Mouse (Mus musculus) E14TG2a.4 (cell line): Measurements from ENCODE around the gene Col27a1.

Experiments
- H3K27me3 ChIP-seq: 2 replicates; pipeline ENCODE4 v1.6.1; 2014; ENCODE audit warnings: low read length, control low read depth; ENCODE audit not compliant: insufficient read depth
- H3K36me3 ChIP-seq: 2 replicates; pipeline ENCODE4 v1.6.1; 2014; ENCODE audit warnings: low read length, control low read depth; ENCODE audit not compliant: insufficient read depth
- H3K4me1 ChIP-seq: replicated peaks from 2 replicates; pipeline ENCODE4 v1.6.1; 2014; ENCODE audit warnings: low read depth, low read length, control low read depth
- H3K4me3 ChIP-seq: replicated peaks from 2 replicates; pipeline ENCODE4 v1.5.1; 2014; ENCODE audit warnings: mild to moderate bottlenecking, low read length
- H3K9me3 ChIP-seq: 2 replicates; pipeline ENCODE4 v1.6.1; 2014; ENCODE audit warnings: low read length, control low read depth
- CTCF ChIP-seq: conservative IDR thresholded peaks from 2 replicates; pipeline ENCODE4 v1.5.1; 2014; ENCODE audit warnings: low read length
- NANOG ChIP-seq: IDR thresholded peaks from 2 replicates; pipeline ENCODE4 v1.6.1; 2014; ENCODE audit warnings: borderline replicate concordance, low read length, mixed read lengths
- POU5F1 ChIP-seq: IDR thresholded peaks from 2 replicates; pipeline ENCODE4 v1.6.1; 2014; ENCODE audit warnings: low read length, borderline replicate concordance

Col27a1 gene

DNA sequence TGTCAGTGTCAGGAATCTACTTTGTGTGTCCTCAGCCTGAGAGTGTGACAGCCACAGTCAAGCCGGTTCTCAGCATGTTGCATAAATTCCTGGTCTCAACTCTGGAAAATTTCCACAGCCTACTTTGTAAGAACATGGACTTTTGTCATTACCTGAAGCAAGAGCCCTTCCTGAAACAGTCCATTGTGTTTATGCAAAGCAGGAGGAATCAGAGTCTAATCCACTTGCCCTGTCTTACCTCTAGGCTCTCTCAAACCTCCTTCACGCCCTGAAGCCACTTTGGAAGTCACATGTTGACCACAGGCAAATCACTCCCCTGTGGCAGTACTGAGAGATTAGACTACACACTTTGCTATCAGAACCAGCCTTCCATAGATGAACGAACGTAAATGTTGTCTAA lies 128.7 kb downstream of the Col27a1 start:
- Histone ChIP-seq H3K9me3 (peaks cover 13% of the 10 kb centered on the region), H3K4me1 (peaks cover 4% of the 10 kb centered on the region; the same call in 1 of the 2 replicates), H3K36me3 (no peaks in the 10 kb centered on the region), H3K4me3 (no peak overlapping the region), H3K27me3 (no peaks in the 10 kb centered on the region)
- TF ChIP-seq CTCF, result no peak
- no peak for TF ChIP-seq POU5F1
- no peak for TF ChIP-seq NANOG

DNA sequence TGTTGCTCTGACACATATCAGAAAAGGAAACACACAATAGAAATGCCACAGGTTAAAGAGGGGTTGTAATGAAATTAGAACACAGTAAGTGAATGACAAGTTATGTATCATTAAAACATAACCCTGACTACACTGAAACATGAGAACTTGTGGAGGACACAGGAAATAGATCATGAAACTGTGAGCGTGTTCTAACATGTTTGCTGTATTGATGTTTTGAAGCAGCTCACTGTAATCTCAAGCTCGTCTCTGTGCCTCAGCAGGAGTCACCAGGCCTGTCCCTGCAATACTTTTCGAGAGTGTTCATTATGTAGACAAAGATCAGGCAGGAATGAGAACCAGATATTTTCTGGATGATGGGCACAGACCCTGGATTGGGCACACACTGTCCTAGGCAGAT lies 129.8 kb downstream of the Col27a1 start:
- Histone ChIP-seq H3K4me3 (no peak overlapping the region), H3K36me3 (no peaks in the 10 kb centered on the region), H3K4me1 (peaks cover 4% of the 10 kb centered on the region; the same call in 1 of the 2 replicates), H3K9me3 (peaks cover 2% of the 10 kb centered on the region), H3K27me3 (no peaks in the 10 kb centered on the region)
- no peak for TF ChIP-seq CTCF
- no peak for TF ChIP-seq POU5F1
- no peak for TF ChIP-seq NANOG

DNA sequence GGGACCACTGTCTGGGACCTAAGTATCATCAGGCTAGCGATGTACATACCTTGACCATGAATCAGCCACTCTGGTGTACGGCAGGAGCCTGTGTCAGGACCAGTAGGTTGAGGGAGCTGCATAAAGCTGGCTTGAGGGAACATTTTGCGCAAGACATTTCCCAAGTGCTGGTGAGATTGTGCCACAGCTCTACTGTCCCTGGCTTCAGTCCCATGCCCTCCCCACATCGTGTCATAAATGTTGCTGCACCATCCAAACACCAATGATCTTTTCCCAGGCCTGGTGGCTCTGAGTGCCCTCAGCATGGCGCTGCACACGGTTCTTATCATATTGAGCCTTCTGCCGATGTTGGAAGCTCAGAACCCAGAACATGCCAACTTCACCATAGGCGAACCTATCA lies 130.5 kb downstream of the Col27a1 start, which contains the start of gene Orm1:
Gene Orm1 (plus strand): TSS at position 266 of the 400 bp plus-strand sequence.
- Histone ChIP-seq H3K4me1 (peaks cover 4% of the 10 kb centered on the region; the same call in 1 of the 2 replicates), H3K9me3 (no peaks in the 10 kb centered on the region), H3K36me3 (no peaks in the 10 kb centered on the region), H3K4me3 (no peak within 1 kb of the TSS), H3K27me3 (no peaks in the 10 kb centered on the region)
- TF ChIP-seq POU5F1 (no peak), NANOG (no peak)

DNA sequence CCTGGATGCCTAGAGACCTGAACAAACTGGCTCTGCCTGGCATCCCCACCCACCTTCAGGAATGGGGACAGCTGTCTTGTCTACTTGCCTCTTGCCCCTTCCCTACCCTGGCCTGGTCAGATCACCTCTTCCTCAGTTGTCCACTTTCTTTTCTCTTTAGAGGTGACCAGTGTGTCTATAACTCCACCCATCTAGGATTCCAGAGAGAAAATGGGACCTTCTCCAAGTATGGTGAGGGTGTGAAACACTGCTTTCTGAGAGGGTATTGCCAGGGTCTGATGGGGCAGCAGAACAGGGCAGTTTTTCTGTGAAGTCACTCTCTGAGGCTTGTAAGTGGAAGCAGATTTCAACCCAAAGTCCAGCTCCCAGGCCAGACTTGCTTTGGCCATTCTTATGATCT lies 131.5 kb downstream of the Col27a1 start:
- Histone ChIP-seq H3K9me3 (no peaks in the 10 kb centered on the region), H3K4me1 (peaks cover 4% of the 10 kb centered on the region; the same call in 1 of the 2 replicates), H3K4me3 (no peak overlapping the region), H3K27me3 (no peaks in the 10 kb centered on the region), H3K36me3 (no peaks in the 10 kb centered on the region)
- TF ChIP-seq NANOG, result no peak
- no peak for TF ChIP-seq CTCF
- TF ChIP-seq POU5F1, result no peak

DNA sequence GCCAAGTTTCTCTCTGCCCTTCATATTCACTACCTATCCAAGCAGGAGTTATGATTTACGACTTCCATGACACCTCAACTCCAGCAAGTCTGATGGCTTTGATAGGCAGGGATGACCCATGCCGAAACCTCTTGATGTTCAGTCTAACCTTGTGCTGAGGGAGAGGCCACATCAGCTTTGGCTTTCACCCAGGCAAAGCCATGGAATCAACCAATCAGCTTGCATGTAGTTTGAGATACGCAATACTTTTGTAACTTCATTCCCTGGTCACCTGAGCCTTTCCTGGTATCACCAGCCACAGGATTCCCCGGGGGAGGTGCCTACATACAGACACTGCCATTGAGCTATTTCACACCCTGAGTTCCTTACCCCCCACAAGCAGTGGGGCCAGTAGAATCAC lies 132.9 kb downstream of the Col27a1 start:
- no peak for TF ChIP-seq NANOG
- no peak for TF ChIP-seq POU5F1
- no peak for TF ChIP-seq CTCF
- 0 out of 2 replicates have a peak, but pooled peaks cover 2% of the 10 kb centered on the region for H3K27me3 ChIP-seq

DNA sequence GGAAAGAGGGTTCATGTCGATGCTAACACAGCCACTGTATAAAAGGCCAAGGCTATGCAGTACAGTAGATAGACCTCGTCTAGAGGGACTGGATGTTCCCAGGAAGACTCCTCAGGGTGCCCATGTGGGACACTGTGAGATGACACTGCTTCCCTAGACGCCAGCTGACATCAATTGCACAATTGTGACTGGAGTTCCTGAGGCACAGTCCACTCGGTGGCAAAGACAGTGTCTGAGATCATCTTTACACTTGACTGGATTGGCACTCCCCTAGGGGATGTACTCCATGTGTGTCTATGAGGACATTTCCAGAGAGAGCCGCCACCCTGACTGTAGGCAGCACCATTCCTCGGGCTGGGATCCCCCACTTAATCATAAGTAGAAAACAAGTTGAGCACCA lies 134.7 kb downstream of the Col27a1 start:
- H3K4me1 ChIP-seq, result peaks cover 4% of the 10 kb centered on the region; the same call in 1 of the 2 replicates
- TF ChIP-seq CTCF (no peak), NANOG (no peak), POU5F1 (no peak)
- H3K9me3 ChIP-seq, result no peaks in the 10 kb centered on the region
- H3K36me3 ChIP-seq, result no peaks in the 10 kb centered on the region
- 0 out of 2 replicates have a peak, but pooled peaks cover 2% of the 10 kb centered on the region for H3K27me3 ChIP-seq
- no peak overlapping the region for H3K4me3 ChIP-seq

More for the DNA sequence above, 132.9 kb downstream of the Col27a1 start:
- H3K9me3 ChIP-seq, result no peaks in the 10 kb centered on the region
- H3K4me1 ChIP-seq, result peaks cover 4% of the 10 kb centered on the region; the same call in 1 of the 2 replicates
- no peak overlapping the region for H3K4me3 ChIP-seq
- no peaks in the 10 kb centered on the region for H3K36me3 ChIP-seq

DNA sequence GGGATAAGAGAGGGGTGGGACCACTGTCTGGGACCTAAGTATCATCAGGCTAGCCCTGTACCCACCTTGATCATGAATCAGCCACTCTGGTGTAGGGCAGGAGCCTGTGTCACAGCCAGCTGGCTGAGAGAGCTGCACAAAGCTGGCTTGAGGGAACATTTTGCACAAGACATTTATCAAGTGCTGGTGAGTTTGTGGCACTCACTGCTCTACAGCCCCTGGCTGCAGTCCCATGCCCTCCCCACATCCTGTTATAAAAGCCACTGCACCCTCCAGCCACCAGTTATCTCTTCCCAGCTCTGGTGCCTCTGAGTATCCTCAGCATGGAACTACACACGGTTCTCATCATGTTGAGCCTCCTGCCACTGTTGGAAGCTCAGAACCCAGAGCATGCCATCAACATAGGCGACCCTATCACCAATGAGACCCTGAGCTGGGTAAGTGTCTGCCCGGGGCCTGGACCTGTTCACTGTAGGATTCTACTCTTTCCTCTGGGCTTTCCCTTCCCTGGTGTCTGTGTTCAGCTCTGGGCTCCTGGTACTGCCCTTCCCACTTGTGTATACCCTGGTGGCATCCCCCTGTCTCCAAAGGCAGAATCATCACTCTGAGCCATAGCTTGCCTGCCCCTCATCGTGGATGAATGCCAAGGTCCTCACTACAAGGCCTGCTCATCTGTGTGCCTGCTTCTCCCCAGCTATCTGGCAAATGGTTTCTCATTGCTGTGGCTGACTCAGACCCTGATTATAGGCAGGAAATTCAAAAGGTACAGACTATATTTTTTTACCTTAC lies 142.3 kb downstream of the Col27a1 start, which contains the start of gene Orm3:
Gene Orm3 (plus strand): TSS at position 286 of the 789 bp plus-strand sequence.
- H3K4me1 ChIP-seq, result no peaks in the 10 kb centered on the region
- TF ChIP-seq CTCF (no peak), POU5F1 (no peak), NANOG (no peak)

DNA sequence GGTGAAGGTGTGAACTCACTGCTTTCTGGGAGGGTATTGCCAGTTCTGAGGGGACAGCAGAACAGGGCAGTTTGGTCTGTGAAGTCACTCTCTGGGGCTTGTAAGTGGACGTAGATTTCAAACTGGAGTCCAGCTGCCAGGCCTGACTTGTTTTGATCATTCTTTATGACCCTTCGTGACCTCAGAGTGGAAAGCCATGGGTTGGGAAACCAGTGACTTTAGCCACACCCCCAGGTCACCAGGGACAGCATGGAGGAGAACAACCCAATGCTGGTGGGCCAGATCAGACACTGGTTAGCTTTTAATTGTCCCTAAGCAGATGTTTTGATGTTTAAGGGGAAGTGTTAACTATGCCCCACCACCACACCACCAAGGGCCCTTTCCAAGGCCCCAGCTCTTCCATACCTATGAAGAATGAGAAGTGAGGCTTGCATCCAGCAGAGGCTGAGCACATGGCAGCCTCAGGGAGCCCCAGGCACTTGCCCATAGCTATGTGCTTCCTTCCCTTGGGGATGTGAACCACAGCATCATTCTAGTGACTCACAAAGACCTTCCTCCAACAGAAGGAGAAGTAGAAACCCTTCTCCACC lies 143.3 kb downstream of the Col27a1 start:
- Histone ChIP-seq H3K4me1 (no peaks in the 10 kb centered on the region), H3K36me3 (no peaks in the 10 kb centered on the region), H3K9me3 (no peaks in the 10 kb centered on the region), H3K27me3 (no peaks in the 10 kb centered on the region; the same call in 1 of the 2 replicates), H3K4me3 (no peak overlapping the region)
- no peak for TF ChIP-seq POU5F1
- no peak for TF ChIP-seq CTCF
- TF ChIP-seq NANOG, result no peak

More for the DNA sequence above, 142.3 kb downstream of the Col27a1 start, which contains the start of gene Orm3:
- Histone ChIP-seq H3K4me3 (no peak within 1 kb of the TSS), H3K27me3 (no peaks in the 10 kb centered on the region; the same call in 1 of the 2 replicates), H3K9me3 (no peaks in the 10 kb centered on the region), H3K36me3 (no peaks in the 10 kb centered on the region)
